Mouse (Mus musculus) kidney, adult 2 months (tissue): ENCODE results near the gene Rhobtb3. TPM values are rescaled to one million over a fixed set of nuclear protein-coding genes. Genes with fewer than 3 reads are reported as not detected.

Experiments used
- DNase-seq: peaks from one replicate; pipeline ENCODE4 v3.0.0; 2021
- H3K27ac ChIP-seq: fragments of 200-500 bp; 2 replicates; pipeline ENCODE4 v1.5.1; 2012; ENCODE audit warnings: low read depth, low read length, control low read depth, inconsistent platforms; ENCODE audit not compliant: insufficient read depth
- H3K27me3 ChIP-seq: fragments of 200-500 bp; replicated peaks from 2 replicates; pipeline ENCODE4 v1.6.1; 2012; ENCODE audit warnings: mild to moderate bottlenecking, moderate library complexity, low read length, inconsistent platforms; ENCODE audit not compliant: control insufficient read depth, insufficient read depth
- H3K36me3 ChIP-seq: fragments of 200-500 bp; 2 replicates; pipeline ENCODE4 v1.6.1; 2012; ENCODE audit warnings: mild to moderate bottlenecking, moderate library complexity, low read length, inconsistent platforms; ENCODE audit not compliant: control insufficient read depth, insufficient read depth
- H3K4me1 ChIP-seq: fragments of 200-500 bp; 2 replicates; pipeline ENCODE4 v1.6.1; 2011; ENCODE audit warnings: low read length; ENCODE audit not compliant: control insufficient read depth, insufficient read depth
- H3K4me3 ChIP-seq: fragments of 200-500 bp; 2 replicates; pipeline ENCODE4 v1.5.1; 2011; ENCODE audit warnings: mild to moderate bottlenecking, low read depth, low read length, control low read depth; ENCODE audit not compliant: insufficient read depth
- CTCF ChIP-seq: fragments of 200-500 bp; conservative IDR thresholded peaks from 2 replicates; pipeline ENCODE4 v1.5.1; 2011; ENCODE audit warnings: low read depth, mild to moderate bottlenecking, control low read depth, low read length, moderate library complexity, mixed read lengths; ENCODE audit not compliant: insufficient read depth, insufficient read length
- POLR2A ChIP-seq: fragments of 200-500 bp; IDR thresholded peaks from one replicate; pipeline ENCODE4 v1.6.1; 2011; ENCODE audit warnings: low read depth, low read length, control low read depth
- WGBS: fragments of 180-500 bp; shearing (Covaris S2); methylation state at CpG from one replicate; pipeline ENCODE4 v1.1.7; 2018; 5-methylcytosine and 5-hydroxymethylcytosine counted together
- polyA plus RNA-seq: library from polyadenylated mRNA; depleted of rRNA; stranded (reverse); fragments of >200 nt; gene quantifications from 2 replicates; pipeline ENCODE4 v1.2.3, GENCODE M21; 2012

Rhobtb3 gene
- polyA plus RNA-seq, 1 experiment, result 2.6 TPM

GRCm38 (mm10) chr13:75874608-75875376 is 68.9 kb downstream of the Rhobtb3 start:
- no peaks in the 10 kb centered on the region for H3K4me1 ChIP-seq
- TF ChIP-seq CTCF (no peak), POLR2A (no peak)
- no peaks in the 10 kb centered on the region for H3K36me3 ChIP-seq
- H3K27ac ChIP-seq, result no peak overlapping the region
- WGBS, result 96% methylated on average over 4 of the region's 4 CpGs
- no peak overlapping the region for H3K4me3 ChIP-seq
- DNase-seq, result no peak
- no peaks in the 10 kb centered on the region for H3K27me3 ChIP-seq

- TF ChIP-seq POLR2A (no peak), CTCF (no peak)
- no peaks in the 10 kb centered on the region for H3K4me1 ChIP-seq
- DNase-seq, result no peak
- H3K27me3 ChIP-seq, result no peaks in the 10 kb centered on the region
- WGBS, result 52% methylated on average over 2 of the region's 2 CpGs
- no peak overlapping the region for H3K4me3 ChIP-seq
- H3K27ac ChIP-seq, result no peak overlapping the region
- no peaks in the 10 kb centered on the region for H3K36me3 ChIP-seq
Measured at GRCm38 (mm10) chr13:75867876-75868275, 75.8 kb downstream of the Rhobtb3 start.

- Histone ChIP-seq H3K4me1 (no peaks in the 10 kb centered on the region), H3K27me3 (no peaks in the 10 kb centered on the region), H3K27ac (no peak overlapping the region), H3K4me3 (no peak overlapping the region), H3K36me3 (no peaks in the 10 kb centered on the region)
- TF ChIP-seq POLR2A (no peak), CTCF (no peak)
- no peak for DNase-seq
Measured at GRCm38 (mm10) chr13:75865486-75866184, 78.1 kb downstream of the Rhobtb3 start.

GRCm38 (mm10) chr13:75859264-75859844 is 84.4 kb downstream of the Rhobtb3 start:
- WGBS, result 39% methylated on average over 1 of the region's 1 CpGs
- TF ChIP-seq POLR2A (no peak), CTCF (no peak)
- Histone ChIP-seq H3K27me3 (no peaks in the 10 kb centered on the region), H3K4me3 (no peak overlapping the region), H3K4me1 (no peaks in the 10 kb centered on the region), H3K27ac (no peak overlapping the region), H3K36me3 (no peaks in the 10 kb centered on the region)
- DNase-seq, result peak; percentile 17

GRCm38 (mm10) chr13:75853118-75853517 is 90.6 kb downstream of the Rhobtb3 start:
- 97% methylated on average over 3 of the region's 3 CpGs for WGBS

GRCm38 (mm10) chr13:75852027-75852426 is 91.7 kb downstream of the Rhobtb3 start:
- Histone ChIP-seq H3K36me3 (no peaks in the 10 kb centered on the region; the same call in 1 of the 2 replicates), H3K4me3 (no peak overlapping the region), H3K27ac (no peak overlapping the region), H3K4me1 (no peaks in the 10 kb centered on the region), H3K27me3 (no peaks in the 10 kb centered on the region)
- 91% methylated on average over 4 of the region's 4 CpGs for WGBS
- DNase-seq, result no peak
- TF ChIP-seq POLR2A (no peak), CTCF (no peak)

More at GRCm38 (mm10) chr13:75853118-75853517, 90.6 kb downstream of the Rhobtb3 start:
- Histone ChIP-seq H3K4me3 (no peak overlapping the region), H3K27me3 (no peaks in the 10 kb centered on the region), H3K27ac (no peak overlapping the region), H3K4me1 (no peaks in the 10 kb centered on the region), H3K36me3 (no peaks in the 10 kb centered on the region; the same call in 1 of the 2 replicates)
- no peak for DNase-seq
- TF ChIP-seq CTCF (no peak), POLR2A (no peak)

- DNase-seq, result no peak
- no peaks in the 10 kb centered on the region for H3K27me3 ChIP-seq
- peaks cover 9% of the 10 kb centered on the region; the same call in 1 of the 2 replicates for H3K4me1 ChIP-seq
- H3K4me3 ChIP-seq, result no peak overlapping the region
- no peaks in the 10 kb centered on the region; the same call in 1 of the 2 replicates for H3K36me3 ChIP-seq
- 93% methylated on average over 6 of the region's 6 CpGs for WGBS
- no peak for TF ChIP-seq CTCF
- no peak for TF ChIP-seq POLR2A
- H3K27ac ChIP-seq, result no peak overlapping the region
Measured at GRCm38 (mm10) chr13:75847027-75847426, 96.7 kb downstream of the Rhobtb3 start.
